Mouse (Mus musculus): ENCODE data around the gene Lrig2.

GRCm38 (mm10) chr3:104501648-104502047 is 10.1 kb downstream of the Lrig2 start:
- TF ChIP-seq HCFC1 (IDR thresholded peaks at IDR 0.05; ENCODE audit: borderline replicate concordance, insufficient read depth, low read length) (no peak), MAFK (IDR thresholded peaks at IDR 0.05; ENCODE audit: insufficient read depth, low read depth, low read length) (no peak)
